Mouse (Mus musculus): ENCODE data around the gene Gas2l3. TPM values are rescaled to one million over a fixed set of nuclear protein-coding genes. Genes with fewer than 3 reads are reported as not detected.

Gas2l3 gene
- total and polyA plus RNA-seq, 3 experiments, result 0.05 to 7.4 TPM; not detected in 1

- Histone ChIP-seq H3K9me3 (replicated peaks) (peaks cover 6% of the 10 kb centered on the region), H3K4me1 (ENCODE audit: insufficient read depth, low read depth, low read length) (no peaks in the 10 kb centered on the region), H3K27me3 (ENCODE audit: insufficient read depth, low read length) (no peaks in the 10 kb centered on the region), H3K4me3 (ENCODE audit: low read depth, low read length) (no peak overlapping the region), H3K36me3 (replicated peaks) (no peaks in the 10 kb centered on the region)
- no peak for TF ChIP-seq GATA1 (IDR thresholded peaks at IDR 0.05; ENCODE audit: borderline replicate concordance, low read length)
- TF ChIP-seq POLR2AphosphoS5 (IDR thresholded peaks at IDR 0.05; ENCODE audit: insufficient replicate concordance, low read depth, low read length), result no peak
- TF ChIP-seq CTCF (IDR thresholded peaks at IDR 0.05; ENCODE audit: low read depth, low read length), result no peak
- ATAC-seq (ENCODE audit: extremely low read depth, insufficient number of reproducible peaks, low FRiP score, poor library complexity, severe bottlenecking), result no peak
- no peak for DNase-seq (ENCODE audit: low spot score)
Measured at GRCm38 (mm10) chr10:89417966-89418365, 25.8 kb downstream of the Gas2l3 start.

DNA sequence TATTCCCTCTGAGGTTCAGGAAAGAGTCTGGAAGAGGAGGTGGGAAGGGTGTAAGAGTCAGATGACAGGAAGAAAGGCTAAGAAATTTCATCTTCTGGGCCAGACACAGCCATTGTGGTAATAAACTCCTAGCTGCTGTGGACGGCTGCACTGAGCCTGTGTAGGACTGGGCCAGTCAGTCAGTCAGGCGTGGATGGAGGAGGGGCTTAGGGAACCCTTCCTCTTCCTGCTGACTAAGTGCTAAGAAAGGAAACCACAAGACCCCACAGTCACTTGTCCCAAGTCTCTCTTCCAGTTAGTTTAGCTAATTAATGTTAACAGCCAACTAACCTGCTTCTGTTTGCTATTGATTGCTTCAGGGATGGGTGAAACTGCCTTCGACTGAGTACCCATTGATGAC, 28.3 kb downstream of the Gas2l3 start:
- H3K27me3 ChIP-seq (ENCODE audit: insufficient read depth, low read length), result no peaks in the 10 kb centered on the region
- no peak for TF ChIP-seq GATA2 (IDR thresholded peaks at IDR 0.05; ENCODE audit: borderline replicate concordance, low read depth, low read length)
- TF ChIP-seq GATA1 (IDR thresholded peaks at IDR 0.05; ENCODE audit: borderline replicate concordance, low read length), result no peak
- TF ChIP-seq POLR2AphosphoS5 (IDR thresholded peaks at IDR 0.05; ENCODE audit: insufficient replicate concordance, low read depth, low read length), result no peak
- no peak for TF ChIP-seq CTCF (IDR thresholded peaks at IDR 0.05; ENCODE audit: low read depth, low read length)
- no peak for TF ChIP-seq TAL1 (conservative IDR thresholded peaks at IDR 0.05; ENCODE audit: low read depth, low read length)
- H3K9me3 ChIP-seq (replicated peaks), result peaks cover 6% of the 10 kb centered on the region
- ATAC-seq (ENCODE audit: extremely low read depth, insufficient number of reproducible peaks, low FRiP score, poor library complexity, severe bottlenecking) (no peak), DNase-seq (ENCODE audit: low spot score) (no peak)
- no peaks in the 10 kb centered on the region for H3K36me3 ChIP-seq (replicated peaks)
- no peak overlapping the region for H3K4me3 ChIP-seq (ENCODE audit: low read depth, low read length)
- no peaks in the 10 kb centered on the region for H3K4me1 ChIP-seq (ENCODE audit: insufficient read depth, low read depth, low read length)

- no peak overlapping the region for H3K4me3 ChIP-seq (ENCODE audit: low read depth, low read length)
Measured at GRCm38 (mm10) chr10:89407551-89407950, 36.2 kb downstream of the Gas2l3 start.

DNA sequence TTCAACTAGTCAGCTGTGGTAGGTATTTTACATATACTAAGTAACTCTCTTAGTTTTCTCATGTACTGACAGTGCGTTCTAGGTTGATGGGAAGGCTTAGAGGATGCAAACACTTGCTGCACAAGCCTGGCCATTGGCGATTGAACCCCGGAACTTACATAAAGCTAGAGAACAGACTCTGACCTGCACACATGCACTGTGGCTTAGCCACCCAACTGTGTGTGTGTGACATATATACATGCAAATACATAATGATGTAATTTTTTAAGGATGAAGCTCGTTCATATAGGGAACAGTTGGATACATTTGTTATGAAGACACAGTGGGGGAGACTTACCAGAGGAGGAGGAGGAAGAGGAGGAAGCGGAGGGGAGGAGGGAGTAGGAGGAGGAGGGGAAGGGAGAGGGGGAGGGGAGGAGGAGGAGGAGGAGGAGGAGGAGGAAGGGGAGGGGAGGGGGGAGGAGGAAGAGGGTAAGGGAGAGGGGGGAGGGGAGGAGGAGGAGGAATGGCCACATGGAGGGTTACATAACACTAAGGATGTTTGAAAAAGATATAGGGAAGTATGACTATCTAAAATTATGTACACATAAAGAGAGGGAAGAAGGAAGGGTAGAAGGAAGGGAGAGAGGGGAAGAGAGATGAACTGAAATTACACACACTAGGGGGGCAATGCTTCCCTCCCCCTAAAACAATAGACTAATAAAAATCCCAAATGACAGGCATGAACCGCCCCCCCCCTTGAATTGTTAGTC, 36.9 kb downstream of the Gas2l3 start:
- H3K4me3 ChIP-seq (ENCODE audit: low read depth, low read length), result no peak overlapping the region
- H3K9me3 ChIP-seq (replicated peaks), result no peaks in the 10 kb centered on the region
- no peaks in the 10 kb centered on the region for H3K4me1 ChIP-seq (ENCODE audit: insufficient read depth, low read depth, low read length)
- H3K27me3 ChIP-seq (ENCODE audit: insufficient read depth, low read length), result no peaks in the 10 kb centered on the region
- no peak for DNase-seq (ENCODE audit: low spot score)
- TF ChIP-seq POLR2AphosphoS5 (IDR thresholded peaks at IDR 0.05; ENCODE audit: insufficient replicate concordance, low read depth, low read length), result no peak
- TF ChIP-seq TAL1 (conservative IDR thresholded peaks at IDR 0.05; ENCODE audit: low read depth, low read length), result no peak
- no peak for TF ChIP-seq GATA1 (IDR thresholded peaks at IDR 0.05; ENCODE audit: borderline replicate concordance, low read length)
- TF ChIP-seq CTCF (IDR thresholded peaks at IDR 0.05; ENCODE audit: low read depth, low read length), result no peak
- no peak for TF ChIP-seq GATA2 (IDR thresholded peaks at IDR 0.05; ENCODE audit: borderline replicate concordance, low read depth, low read length)
- no peaks in the 10 kb centered on the region for H3K36me3 ChIP-seq (replicated peaks)
- no peak for ATAC-seq (ENCODE audit: extremely low read depth, insufficient number of reproducible peaks, low FRiP score, poor library complexity, severe bottlenecking)

More at GRCm38 (mm10) chr10:89407551-89407950, 36.2 kb downstream of the Gas2l3 start:
- H3K4me1 ChIP-seq (ENCODE audit: insufficient read depth, low read depth, low read length), result no peaks in the 10 kb centered on the region
- DNase-seq (ENCODE audit: low spot score), result no peak
- H3K27me3 ChIP-seq (ENCODE audit: insufficient read depth, low read length), result no peaks in the 10 kb centered on the region
- TF ChIP-seq GATA2 (IDR thresholded peaks at IDR 0.05; ENCODE audit: borderline replicate concordance, low read depth, low read length), result no peak
- TF ChIP-seq POLR2AphosphoS5 (IDR thresholded peaks at IDR 0.05; ENCODE audit: insufficient replicate concordance, low read depth, low read length), result no peak
- no peak for ATAC-seq (ENCODE audit: extremely low read depth, insufficient number of reproducible peaks, low FRiP score, poor library complexity, severe bottlenecking)
- H3K36me3 ChIP-seq (replicated peaks), result no peaks in the 10 kb centered on the region
- no peaks in the 10 kb centered on the region for H3K9me3 ChIP-seq (replicated peaks)

GRCm38 (mm10) chr10:89404936-89405335, 38.8 kb downstream of the Gas2l3 start:
- TF ChIP-seq GATA1 (IDR thresholded peaks at IDR 0.05; ENCODE audit: borderline replicate concordance, low read length), result no peak
- TF ChIP-seq POLR2AphosphoS5 (IDR thresholded peaks at IDR 0.05; ENCODE audit: insufficient replicate concordance, low read depth, low read length), result no peak
- no peak for TF ChIP-seq CTCF (IDR thresholded peaks at IDR 0.05; ENCODE audit: low read depth, low read length)
- no peak for TF ChIP-seq GATA2 (IDR thresholded peaks at IDR 0.05; ENCODE audit: borderline replicate concordance, low read depth, low read length)
- no peak for TF ChIP-seq TAL1 (conservative IDR thresholded peaks at IDR 0.05; ENCODE audit: low read depth, low read length)
- no peaks in the 10 kb centered on the region for H3K4me1 ChIP-seq (ENCODE audit: insufficient read depth, low read depth, low read length)
- H3K27me3 ChIP-seq (ENCODE audit: insufficient read depth, low read length), result no peaks in the 10 kb centered on the region
- H3K4me3 ChIP-seq (ENCODE audit: low read depth, low read length), result no peak overlapping the region
- DNase-seq (ENCODE audit: low spot score) (no peak), ATAC-seq (ENCODE audit: extremely low read depth, insufficient number of reproducible peaks, low FRiP score, poor library complexity, severe bottlenecking) (no peak)
- peaks cover 11% of the 10 kb centered on the region for H3K9me3 ChIP-seq (replicated peaks)
- no peaks in the 10 kb centered on the region for H3K36me3 ChIP-seq (replicated peaks)

DNA sequence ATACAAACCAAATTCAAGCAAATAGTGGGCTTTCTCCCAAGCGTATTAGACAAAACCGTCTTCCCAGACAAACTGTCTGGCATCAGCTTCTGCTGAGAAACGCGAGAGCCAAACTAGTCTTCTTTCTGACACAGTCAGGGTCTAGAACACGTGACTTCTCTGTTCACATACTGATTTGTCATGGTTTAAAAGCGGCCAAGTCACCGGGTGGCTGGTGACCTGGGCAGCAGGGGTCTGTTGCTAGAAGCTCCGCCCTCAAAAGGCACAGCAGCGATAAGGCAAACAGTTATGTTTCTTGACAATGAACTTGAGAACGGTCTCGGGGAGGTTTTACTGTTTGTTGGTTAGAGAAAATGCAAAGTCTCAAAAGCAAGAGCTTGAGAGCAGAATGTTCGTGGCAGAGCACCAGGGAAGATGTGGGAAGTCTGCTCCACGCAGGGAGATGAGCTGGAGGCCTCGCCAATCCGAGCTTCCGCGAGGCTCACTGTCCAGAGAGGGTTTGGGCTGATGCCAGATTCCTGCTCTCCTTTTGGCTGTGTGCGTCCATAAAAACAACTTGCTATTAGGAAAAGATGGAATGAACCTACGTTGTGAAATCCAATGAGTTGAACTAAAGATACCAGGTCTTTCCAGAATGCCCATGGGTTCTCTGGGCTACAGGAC, 43.0 kb downstream of the Gas2l3 start:
- ATAC-seq (ENCODE audit: extremely low read depth, insufficient number of reproducible peaks, low FRiP score, poor library complexity, severe bottlenecking), result no peak
- no peak for DNase-seq (ENCODE audit: low spot score)
- TF ChIP-seq POLR2AphosphoS5 (IDR thresholded peaks at IDR 0.05; ENCODE audit: insufficient replicate concordance, low read depth, low read length) (no peak), GATA1 (IDR thresholded peaks at IDR 0.05; ENCODE audit: borderline replicate concordance, low read length) (no peak), TAL1 (conservative IDR thresholded peaks at IDR 0.05; ENCODE audit: low read depth, low read length) (no peak), GATA2 (IDR thresholded peaks at IDR 0.05; ENCODE audit: borderline replicate concordance, low read depth, low read length) (no peak), CTCF (IDR thresholded peaks at IDR 0.05; ENCODE audit: low read depth, low read length) (no peak)
- Histone ChIP-seq H3K9me3 (replicated peaks) (peaks cover 16% of the 10 kb centered on the region), H3K27me3 (ENCODE audit: insufficient read depth, low read length) (no peaks in the 10 kb centered on the region), H3K36me3 (replicated peaks) (no peaks in the 10 kb centered on the region), H3K4me3 (ENCODE audit: low read depth, low read length) (no peak overlapping the region), H3K4me1 (ENCODE audit: insufficient read depth, low read depth, low read length) (no peaks in the 10 kb centered on the region)

Data from G1E (cell line).